In genomic region chr10:14210445-14210844, GRCm38 (mm10) we compare ENCODE assay signal across 16 mouse cellular contexts.
DNase-seq lines count a peak whose midpoint lies in the region; ATAC-seq and TF ChIP-seq lines count a peak whose summit lies in the region.
"Had no signal": no experiment of that assay in that cellular context is flagged by ENCODE, and none has a peak within 500 bp of the region (broad histone marks: within the 10 kb centered on the region; RNA-seq: fewer than 3 reads in every experiment).

No protein-coding gene starts in this region.

- 0 out of 2 replicates have a peak, but pooled peaks have one; percentile 8 for TF ChIP-seq POLR2A in cortical plate, adult 2 months (IDR thresholded peaks at IDR 0.05; ENCODE audit: extremely low read depth, insufficient read depth, low read length)

- H3K9ac ChIP-seq in forebrain, embryonic 15.5 days (replicated peaks) = no peak overlapping the region
- no peak overlapping the region for H3K9ac ChIP-seq in forebrain, embryonic 12.5 days
- H3K9ac ChIP-seq: embryonic facial prominence, embryonic 12.5 days; hindbrain, embryonic 12.5 days had no signal

- no peaks in the 10 kb centered on the region for H3K9me3 ChIP-seq in forebrain, embryonic 15.5 days
- no peaks in the 10 kb centered on the region for H3K9me3 ChIP-seq in forebrain, embryonic 12.5 days
- H3K9me3 ChIP-seq: embryonic facial prominence, embryonic 12.5 days; hindbrain, embryonic 12.5 days had no signal

- 82% methylated on average over 8 of the region's 8 CpGs for WGBS in forebrain, embryonic 15.5 days
- 95% methylated on average over 8 of the region's 8 CpGs for WGBS in forebrain, embryonic 12.5 days

- DNase-seq in left cerebral cortex, adult 18-20 months (ENCODE audit: low spot score in 2 of 2) = peak; percentile 84 to 89
- peak; percentile 88 to 89 for DNase-seq in right cerebral cortex, adult 2 months (ENCODE audit: low spot score in 2 of 2)
- DNase-seq in cerebellum, adult 18-20 months = no peak
- no peak for DNase-seq in gastrocnemius, adult 8-10 months (ENCODE audit: low spot score in 2 of 2)
- DNase-seq in Muller cell, postnatal 12 days (ENCODE audit: inconsistent ontology term) = no peak
- DNase-seq: adrenal gland, postnatal 36 days; cerebellum, postnatal 14 days; liver; lung, adult 2 months; midbrain, embryonic 14.5 days had no signal

- peak overlapping the region; percentile 35 for H3K27ac ChIP-seq in forebrain, embryonic 15.5 days (replicated peaks)
- H3K27ac ChIP-seq in forebrain, embryonic 12.5 days = no peak overlapping the region
- H3K27ac ChIP-seq in cortical plate, adult 2 months (ENCODE audit: insufficient read depth, low read length) = peak overlapping the region; percentile 96
- H3K27ac ChIP-seq: embryonic facial prominence, embryonic 12.5 days; hindbrain, embryonic 12.5 days had no signal

- no peaks in the 10 kb centered on the region for H3K27me3 ChIP-seq in forebrain, embryonic 15.5 days
- H3K27me3 ChIP-seq in forebrain, embryonic 12.5 days = no peaks in the 10 kb centered on the region
- H3K27me3 ChIP-seq: embryonic facial prominence, embryonic 12.5 days; hindbrain, embryonic 12.5 days; Patski had no signal

- H3K4me2 ChIP-seq in forebrain, embryonic 15.5 days (replicated peaks) = no peak overlapping the region
- H3K4me2 ChIP-seq in forebrain, embryonic 12.5 days = no peak overlapping the region
- H3K4me2 ChIP-seq: embryonic facial prominence, embryonic 12.5 days; hindbrain, embryonic 12.5 days had no signal

- TF ChIP-seq CTCF in cortical plate, adult 2 months (IDR thresholded peaks at IDR 0.05; ENCODE audit: extremely low read depth, insufficient read depth, low read length) = no peak

- H3K4me1 ChIP-seq in forebrain, embryonic 15.5 days = peaks cover 18% of the 10 kb centered on the region
- H3K4me1 ChIP-seq in forebrain, embryonic 12.5 days = no peaks in the 10 kb centered on the region
- H3K4me1 ChIP-seq in cortical plate, adult 2 months (ENCODE audit: control insufficient read depth, insufficient read depth, low read length) = peaks cover 21% of the 10 kb centered on the region
- H3K4me1 ChIP-seq: hindbrain, embryonic 12.5 days had no signal

- H3K4me3 ChIP-seq in forebrain, embryonic 15.5 days = no peak overlapping the region
- H3K4me3 ChIP-seq in forebrain, embryonic 12.5 days (replicated peaks) = no peak overlapping the region
- H3K4me3 ChIP-seq in cortical plate, adult 2 months (ENCODE audit: insufficient read depth, low read length) = no peak overlapping the region
- H3K4me3 ChIP-seq: embryonic facial prominence, embryonic 12.5 days; hindbrain, embryonic 12.5 days had no signal

- H3K36me3 ChIP-seq in forebrain, embryonic 15.5 days = no peaks in the 10 kb centered on the region
- no peaks in the 10 kb centered on the region for H3K36me3 ChIP-seq in forebrain, embryonic 12.5 days (replicated peaks)
- H3K36me3 ChIP-seq: embryonic facial prominence, embryonic 12.5 days; hindbrain, embryonic 12.5 days had no signal

- peak; percentile 33; the same call in 1 of the 2 replicates for ATAC-seq in forebrain, embryonic 15.5 days (replicated peaks)
- ATAC-seq in forebrain, embryonic 12.5 days (ENCODE audit: low FRiP score) = no peak
- ATAC-seq: Patski had no signal

Comparison
In these comparisons a context has a peak if more than half of its experiments do, and no peak if none do; other contexts are left out.
1. DNase-seq: peak in left cerebral cortex, adult 18-20 months (2 of 2) and right cerebral cortex, adult 2 months (2 of 2); none in cerebellum, adult 18-20 months (0 of 2), gastrocnemius, adult 8-10 months (0 of 2) and Muller cell, postnatal 12 days (single experiment).